Mouse (Mus musculus): Measurements from ENCODE around the gene Anxa2. TPM values are rescaled to one million over a fixed set of nuclear protein-coding genes. Genes with fewer than 3 reads are reported as not detected.

Gene Anxa2
- polyA plus RNA-seq, 1 experiment from 2014 or later = 474 TPM

DNA sequence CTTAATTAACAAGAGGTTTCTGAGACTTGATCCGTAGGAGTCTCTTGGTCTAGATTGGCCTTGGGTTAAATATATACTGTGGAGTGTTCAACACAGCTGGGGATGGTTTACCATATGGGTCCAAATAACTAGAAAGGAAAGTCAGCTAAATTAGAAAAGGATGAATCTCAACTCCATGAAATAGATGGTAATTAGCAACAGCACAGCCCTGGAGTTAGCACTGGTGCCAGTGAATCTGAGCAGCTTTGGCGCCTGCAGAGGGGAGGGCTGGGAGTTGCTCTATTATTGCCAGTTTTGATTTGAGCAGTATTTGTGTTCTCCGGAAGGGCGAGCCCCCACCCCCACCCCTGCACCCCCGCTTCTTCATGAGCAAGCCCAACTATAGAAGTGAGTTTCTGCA lies 16.9 kb downstream of the Anxa2 start:
- no peak for TF ChIP-seq CTCF (IDR thresholded peaks at IDR 0.05; ENCODE audit: low read depth)
- Histone ChIP-seq H3K27me3 (ENCODE audit: insufficient read depth, low read length) (no peaks in the 10 kb centered on the region), H3K4me3 (ENCODE audit: low read depth, low read length) (no peak overlapping the region), H3K4me1 (ENCODE audit: insufficient read depth) (peaks cover 46% of the 10 kb centered on the region), H3K9ac (no peak overlapping the region), H3K36me3 (ENCODE audit: insufficient read depth) (peaks cover 46% of the 10 kb centered on the region), H3K4me2 (peak overlapping the region; percentile 39; the same call in 1 of the 2 replicates), H3K9me3 (ENCODE audit: low read depth, low read length) (no peaks in the 10 kb centered on the region), H3K27ac (ENCODE audit: low read depth) (peak overlapping the region; percentile 86)
- DNase-seq (no peak), ATAC-seq (ENCODE audit: insufficient read depth) (no peak)
- WGBS = 41% methylated on average over 5 of the region's 5 CpGs

DNA sequence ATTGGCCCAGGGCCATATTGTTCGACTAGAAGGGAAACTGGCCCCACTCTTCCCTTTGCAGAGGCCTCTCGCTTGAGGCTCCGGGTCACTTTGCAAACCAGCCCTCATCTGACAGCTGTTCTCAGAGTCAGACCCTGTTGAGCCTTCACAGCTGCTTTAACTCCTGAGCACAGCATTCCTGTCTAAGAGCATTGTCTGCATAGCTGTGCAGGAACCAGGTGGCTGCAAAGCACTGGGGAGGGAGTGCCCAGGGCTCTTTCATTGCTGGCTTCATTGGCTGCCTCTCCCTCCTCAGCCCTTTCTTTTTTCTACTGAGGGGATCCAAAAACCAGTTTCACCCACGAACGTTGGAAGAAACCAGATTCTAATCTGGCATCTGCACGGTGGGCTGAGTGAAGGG lies 17.5 kb downstream of the Anxa2 start:
- no peak overlapping the region for H3K4me3 ChIP-seq (ENCODE audit: low read depth, low read length)
- ATAC-seq (ENCODE audit: insufficient read depth) (peak; percentile 80), DNase-seq (peak; percentile 87)
- no peaks in the 10 kb centered on the region for H3K27me3 ChIP-seq (ENCODE audit: insufficient read depth, low read length)
- peak overlapping the region; percentile 39; the same call in 1 of the 2 replicates for H3K4me2 ChIP-seq
- H3K4me1 ChIP-seq (ENCODE audit: insufficient read depth) = peaks cover 45% of the 10 kb centered on the region
- H3K36me3 ChIP-seq (ENCODE audit: insufficient read depth) = peaks cover 41% of the 10 kb centered on the region
- no peaks in the 10 kb centered on the region for H3K9me3 ChIP-seq (ENCODE audit: low read depth, low read length)
- no peak overlapping the region for H3K9ac ChIP-seq
- peak overlapping the region; percentile 86 for H3K27ac ChIP-seq (ENCODE audit: low read depth)
- no peak for TF ChIP-seq CTCF (IDR thresholded peaks at IDR 0.05; ENCODE audit: low read depth)
- 6% methylated on average over 6 of the region's 6 CpGs for WGBS

- Histone ChIP-seq H3K9me3 (ENCODE audit: low read depth, low read length) (no peaks in the 10 kb centered on the region), H3K36me3 (ENCODE audit: insufficient read depth) (peaks cover 35% of the 10 kb centered on the region), H3K9ac (no peak overlapping the region), H3K27ac (ENCODE audit: low read depth) (peak overlapping the region; percentile 51; the same call in 1 of the 2 replicates), H3K4me3 (ENCODE audit: low read depth, low read length) (no peak overlapping the region), H3K4me1 (ENCODE audit: insufficient read depth) (peaks cover 32% of the 10 kb centered on the region), H3K27me3 (ENCODE audit: insufficient read depth, low read length) (no peaks in the 10 kb centered on the region), H3K4me2 (no peak overlapping the region)
- DNase-seq (peak; percentile 96), ATAC-seq (ENCODE audit: insufficient read depth) (peak; percentile 67)
- no peak for TF ChIP-seq CTCF (IDR thresholded peaks at IDR 0.05; ENCODE audit: low read depth)
- 35% methylated on average over 6 of the region's 6 CpGs for WGBS
These were observed 19.3 kb downstream of the Anxa2 start for GRCm38 (mm10) chr9:69472724-69473123.

DNA sequence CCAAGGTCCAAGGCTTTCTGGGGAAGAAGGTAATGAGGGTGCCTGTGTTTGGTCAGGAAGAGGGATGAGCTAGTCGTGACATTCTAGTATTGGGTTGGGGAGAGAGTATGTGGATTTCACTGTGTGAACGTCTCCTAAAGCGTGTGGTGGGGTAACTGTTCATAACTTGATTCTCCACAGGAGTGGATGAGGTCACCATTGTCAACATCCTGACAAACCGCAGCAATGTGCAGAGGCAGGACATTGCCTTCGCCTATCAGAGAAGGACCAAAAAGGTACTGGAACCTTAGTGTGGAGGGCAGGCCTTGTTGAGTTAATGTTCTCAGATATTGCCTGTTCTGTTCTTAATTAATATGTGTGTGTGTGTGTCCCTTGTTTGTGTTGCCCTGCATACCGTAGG lies 22.5 kb downstream of the Anxa2 start:
- H3K4me2 ChIP-seq = no peak overlapping the region
- H3K27ac ChIP-seq (ENCODE audit: low read depth) = no peak overlapping the region
- peaks cover 46% of the 10 kb centered on the region for H3K36me3 ChIP-seq (ENCODE audit: insufficient read depth)
- H3K9ac ChIP-seq = no peak overlapping the region
- H3K4me1 ChIP-seq (ENCODE audit: insufficient read depth) = peaks cover 14% of the 10 kb centered on the region
- no peaks in the 10 kb centered on the region for H3K9me3 ChIP-seq (ENCODE audit: low read depth, low read length)
- no peak for TF ChIP-seq CTCF (IDR thresholded peaks at IDR 0.05; ENCODE audit: low read depth)
- DNase-seq (no peak), ATAC-seq (ENCODE audit: insufficient read depth) (no peak)
- H3K27me3 ChIP-seq (ENCODE audit: insufficient read depth, low read length) = no peaks in the 10 kb centered on the region
- H3K4me3 ChIP-seq (ENCODE audit: low read depth, low read length) = no peak overlapping the region
- 70% methylated on average over 6 of the region's 6 CpGs for WGBS

GRCm38 (mm10) chr9:69477195-69477823 lies 23.9 kb downstream of the Anxa2 start:
- TF ChIP-seq CTCF (IDR thresholded peaks at IDR 0.05; ENCODE audit: low read depth) = no peak
- H3K27me3 ChIP-seq (ENCODE audit: insufficient read depth, low read length) = no peaks in the 10 kb centered on the region
- H3K4me1 ChIP-seq (ENCODE audit: insufficient read depth) = peaks cover 5% of the 10 kb centered on the region; the same call in 1 of the 2 replicates
- H3K9ac ChIP-seq = no peak overlapping the region
- H3K4me2 ChIP-seq = no peak overlapping the region
- H3K4me3 ChIP-seq (ENCODE audit: low read depth, low read length) = no peak overlapping the region
- 56% methylated on average over 14 of the region's 14 CpGs for WGBS
- DNase-seq (peak; percentile 15), ATAC-seq (ENCODE audit: insufficient read depth) (no peak)
- peaks cover 55% of the 10 kb centered on the region for H3K36me3 ChIP-seq (ENCODE audit: insufficient read depth)
- H3K27ac ChIP-seq (ENCODE audit: low read depth) = no peak overlapping the region
- H3K9me3 ChIP-seq (ENCODE audit: low read depth, low read length) = no peaks in the 10 kb centered on the region

GRCm38 (mm10) chr9:69477824-69478222 lies 24.4 kb downstream of the Anxa2 start:
- WGBS = 58% methylated on average over 6 of the region's 6 CpGs
- ATAC-seq (ENCODE audit: insufficient read depth) = no peak
- no peak overlapping the region for H3K9ac ChIP-seq
- TF ChIP-seq CTCF (IDR thresholded peaks at IDR 0.05; ENCODE audit: low read depth) = no peak
- H3K4me3 ChIP-seq (ENCODE audit: low read depth, low read length) = no peak overlapping the region
- peaks cover 60% of the 10 kb centered on the region for H3K36me3 ChIP-seq (ENCODE audit: insufficient read depth)
- no peak overlapping the region for H3K27ac ChIP-seq (ENCODE audit: low read depth)
- H3K4me2 ChIP-seq = no peak overlapping the region
- DNase-seq = no peak
- H3K9me3 ChIP-seq (ENCODE audit: low read depth, low read length) = no peaks in the 10 kb centered on the region
- no peaks in the 10 kb centered on the region for H3K27me3 ChIP-seq (ENCODE audit: insufficient read depth, low read length)
- peaks cover 5% of the 10 kb centered on the region; the same call in 1 of the 2 replicates for H3K4me1 ChIP-seq (ENCODE audit: insufficient read depth)

DNA sequence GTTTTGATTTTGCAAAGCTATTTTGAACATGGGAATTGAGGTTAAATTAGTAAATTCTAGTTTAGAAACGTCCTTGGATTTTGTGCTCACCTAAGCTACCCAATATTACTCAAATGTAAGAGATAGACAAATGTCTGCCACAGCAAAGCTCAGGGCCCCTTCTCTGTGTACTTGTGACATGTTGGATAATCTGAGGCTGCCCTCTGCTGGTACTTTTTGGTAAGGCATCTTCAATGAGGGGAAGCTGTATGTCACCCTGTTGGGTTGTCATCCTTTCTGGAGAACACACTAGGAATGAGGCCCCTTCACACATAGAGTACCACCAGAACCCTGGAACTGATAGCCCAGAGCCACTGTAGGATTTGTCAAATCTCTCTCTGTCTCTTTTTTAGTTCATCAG lies 26.9 kb downstream of the Anxa2 start:
- Histone ChIP-seq H3K9me3 (ENCODE audit: low read depth, low read length) (no peaks in the 10 kb centered on the region), H3K4me3 (ENCODE audit: low read depth, low read length) (no peak overlapping the region), H3K4me1 (ENCODE audit: insufficient read depth) (no peaks in the 10 kb centered on the region), H3K27me3 (ENCODE audit: insufficient read depth, low read length) (no peaks in the 10 kb centered on the region), H3K36me3 (ENCODE audit: insufficient read depth) (peaks cover 68% of the 10 kb centered on the region), H3K9ac (no peak overlapping the region), H3K27ac (ENCODE audit: low read depth) (no peak overlapping the region), H3K4me2 (no peak overlapping the region)
- 0% methylated on average over 1 of the region's 1 CpGs for WGBS
- DNase-seq (peak; percentile 95), ATAC-seq (ENCODE audit: insufficient read depth) (peak; percentile 80)
- TF ChIP-seq CTCF (IDR thresholded peaks at IDR 0.05; ENCODE audit: low read depth) = peak; percentile 92

All from lung, embryonic 14.5 days (tissue).